Mouse (Mus musculus) monocyte, adult 2 months (primary cell): ENCODE results near the gene Med24.
"Not testable (repeated sequence)": the region's sequence is repeated elsewhere in the genome, so short reads cannot be mapped to it uniquely, and the experiment has no call there.

Experiments used
- DNase-seq, 2 experiments: peaks; one replicate each; pipeline ENCODE4 v3.0.0; 2022; ENCODE audit warnings: low spot score in 2 of 2, low read depth in 1 of 2

The Med24 gene

GRCm38 (mm10) chr11:98723098-98723497 is 6.1 kb downstream of the Med24 start:
- no peak for DNase-seq

- no peak for DNase-seq
These were observed 7.6 kb downstream of the Med24 start for GRCm38 (mm10) chr11:98721458-98722226.

GRCm38 (mm10) chr11:98720756-98721155 is 8.5 kb downstream of the Med24 start:
- no peak for DNase-seq

- DNase-seq, result peak in 1 of 2 experiments; percentile 46
These were observed 11.3 kb downstream of the Med24 start for GRCm38 (mm10) chr11:98717904-98718303.

GRCm38 (mm10) chr11:98715946-98716345 is 13.3 kb downstream of the Med24 start:
- no peak for DNase-seq

- DNase-seq, result no peak
These were observed 15.5 kb downstream of the Med24 start for GRCm38 (mm10) chr11:98713703-98714102.

GRCm38 (mm10) chr11:98712009-98712408 is 17.2 kb downstream of the Med24 start:
- not testable (repeated sequence) for DNase-seq

GRCm38 (mm10) chr11:98711046-98711434 is 18.2 kb downstream of the Med24 start:
- DNase-seq, result no peak

- peak; percentile 56 to 69 for DNase-seq
These were observed 18.7 kb downstream of the Med24 start for GRCm38 (mm10) chr11:98710416-98711045.

GRCm38 (mm10) chr11:98709001-98709741 is 20.1 kb downstream of the Med24 start:
- no peak for DNase-seq

GRCm38 (mm10) chr11:98708282-98708956 is 20.8 kb downstream of the Med24 start:
- DNase-seq, result peak; percentile 12 to 24

GRCm38 (mm10) chr11:98707401-98708281 is 21.6 kb downstream of the Med24 start:
- DNase-seq, result no peak

- no peak for DNase-seq
These were observed 24.2 kb downstream of the Med24 start for GRCm38 (mm10) chr11:98705021-98705420.

- no peak for DNase-seq
These were observed 26.9 kb downstream of the Med24 start for GRCm38 (mm10) chr11:98702323-98702722.

GRCm38 (mm10) chr11:98701213-98701670 is 28.0 kb downstream of the Med24 start, which contains the start of gene Csf3:
Gene Csf3, plus strand, starts transcription at chr11:98701263.
- DNase-seq, result no peak

- peak in 1 of 2 experiments; percentile 65 for DNase-seq
These were observed 29.3 kb downstream of the Med24 start for GRCm38 (mm10) chr11:98699911-98700310.

GRCm38 (mm10) chr11:98698849-98699640 is 30.2 kb downstream of the Med24 start:
- no peak for DNase-seq

- no peak for DNase-seq
These were observed 32.0 kb downstream of the Med24 start for GRCm38 (mm10) chr11:98697225-98697624.

GRCm38 (mm10) chr11:98696454-98697216 is 32.6 kb downstream of the Med24 start:
- no peak for DNase-seq
